Mouse (Mus musculus) cerebellum, adult 2 months (tissue): ENCODE measurements around the gene Uspl1. TPM values are rescaled to one million over a fixed set of nuclear protein-coding genes. Genes with fewer than 3 reads are reported as not detected.

Experiments used
- DNase-seq, 2 experiments: peaks; one replicate each; pipeline ENCODE4 v3.0.0; 2021
- H3K27ac ChIP-seq: fragments of 200-500 bp; 2 replicates; pipeline ENCODE4 v1.5.1; 2012; ENCODE audit warnings: low read length, control low read depth, inconsistent platforms; ENCODE audit not compliant: insufficient read depth
- H3K27me3 ChIP-seq: fragments of 200-500 bp; 2 replicates; pipeline ENCODE4 v1.6.1; 2012; ENCODE audit warnings: inconsistent platforms, mild to moderate bottlenecking, low read length, moderate library complexity; ENCODE audit not compliant: control insufficient read depth, insufficient read depth
- H3K4me1 ChIP-seq: fragments of 200-500 bp; 2 replicates; pipeline ENCODE4 v1.6.1; 2011; ENCODE audit warnings: low read length; ENCODE audit not compliant: control insufficient read depth, insufficient read depth
- H3K4me3 ChIP-seq: fragments of 200-500 bp; replicated peaks from 2 replicates; pipeline ENCODE3; 2011; ENCODE audit warnings: mild to moderate bottlenecking, low read depth, low read length, control low read depth; ENCODE audit not compliant: insufficient read depth
- CTCF ChIP-seq: fragments of 200-500 bp; IDR thresholded peaks from 2 replicates; pipeline ENCODE4 v1.5.1; 2011; ENCODE audit warnings: low read depth, mild to moderate bottlenecking, control low read depth, low read length, moderate library complexity, borderline replicate concordance; ENCODE audit not compliant: insufficient read depth
- POLR2A ChIP-seq: fragments of 200-500 bp; IDR thresholded peaks from 2 replicates; pipeline ENCODE4 v1.6.1; 2011; ENCODE audit warnings: low read length, control low read depth, borderline replicate concordance; ENCODE audit not compliant: insufficient read depth
- WGBS: fragments of 180-500 bp; shearing (Covaris S2); methylation state at CpG from one replicate; pipeline ENCODE4 v1.1.7; 2018; 5-methylcytosine and 5-hydroxymethylcytosine counted together
- polyA plus RNA-seq: library from polyadenylated mRNA; depleted of rRNA; stranded (reverse); fragments of >200 nt; gene quantifications from 2 replicates; pipeline ENCODE4 v1.2.3, GENCODE M21; 2012

Gene Uspl1
- polyA plus RNA-seq, 1 experiment = 29.8 TPM

GRCm38 (mm10) chr5:149184844-149185186 is 665 bp downstream of the Uspl1 start:
- H3K27me3 ChIP-seq = no peaks in the 10 kb centered on the region
- DNase-seq = no peak
- H3K4me3 ChIP-seq = peak overlapping the region; percentile 90
- under 1% methylated on average over 20 of the region's 20 CpGs for WGBS
- TF ChIP-seq POLR2A (no peak), CTCF (no peak)
- no peaks in the 10 kb centered on the region for H3K4me1 ChIP-seq
- H3K27ac ChIP-seq = peak overlapping the region; percentile 84

DNA sequence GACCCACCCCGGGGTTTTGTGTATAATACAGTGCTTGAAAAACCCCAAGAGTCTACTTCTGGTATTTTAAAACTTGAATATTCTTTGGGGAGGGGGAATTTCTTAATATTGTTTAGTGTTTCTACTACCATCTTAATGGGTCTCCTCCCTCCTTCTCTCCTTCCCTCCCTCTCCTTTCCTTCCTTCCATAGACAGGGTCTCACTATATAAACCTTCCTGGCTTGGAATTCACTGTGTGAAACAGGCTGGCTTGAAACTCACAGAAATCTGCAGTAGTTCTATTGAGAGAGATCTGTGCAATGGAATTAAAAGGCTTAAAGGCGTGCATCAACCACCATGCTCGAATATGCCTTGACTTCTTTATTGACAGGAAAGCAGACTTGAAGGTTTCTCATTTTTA is 1.7 kb downstream of the Uspl1 start:
- no peaks in the 10 kb centered on the region for H3K27me3 ChIP-seq
- no peak overlapping the region for H3K4me3 ChIP-seq
- H3K27ac ChIP-seq = no peak overlapping the region
- no peak for DNase-seq
- WGBS = 56% methylated on average over 3 of the region's 3 CpGs
- TF ChIP-seq POLR2A (no peak), CTCF (no peak)
- no peaks in the 10 kb centered on the region for H3K4me1 ChIP-seq

- H3K27ac ChIP-seq = no peak overlapping the region
- WGBS = 98% methylated on average over 1 of the region's 1 CpGs
- no peak for TF ChIP-seq POLR2A
- TF ChIP-seq CTCF = no peak
- DNase-seq = no peak
- H3K4me3 ChIP-seq = no peak overlapping the region
- no peaks in the 10 kb centered on the region for H3K27me3 ChIP-seq
- H3K4me1 ChIP-seq = no peaks in the 10 kb centered on the region; the same call in 1 of the 2 replicates
These were observed 6.0 kb downstream of the Uspl1 start for GRCm38 (mm10) chr5:149190160-149190559.

GRCm38 (mm10) chr5:149196611-149197010 is 12.5 kb downstream of the Uspl1 start:
- WGBS = 5% methylated on average over 1 of the region's 1 CpGs
- Histone ChIP-seq H3K4me1 (no peaks in the 10 kb centered on the region; the same call in none of the 2 replicates), H3K4me3 (no peak overlapping the region), H3K27ac (no peak overlapping the region), H3K27me3 (no peaks in the 10 kb centered on the region)
- no peak for TF ChIP-seq CTCF
- no peak for TF ChIP-seq POLR2A
- no peak for DNase-seq

- Histone ChIP-seq H3K4me1 (no peaks in the 10 kb centered on the region; the same call in none of the 2 replicates), H3K4me3 (no peak overlapping the region), H3K27me3 (no peaks in the 10 kb centered on the region), H3K27ac (no peak overlapping the region)
- TF ChIP-seq CTCF = no peak
- TF ChIP-seq POLR2A = no peak
- DNase-seq = no peak
- 85% methylated on average over 1 of the region's 1 CpGs for whole genome bisulfite sequencing
These were observed 14.6 kb downstream of the Uspl1 start for GRCm38 (mm10) chr5:149198782-149199181.

DNA sequence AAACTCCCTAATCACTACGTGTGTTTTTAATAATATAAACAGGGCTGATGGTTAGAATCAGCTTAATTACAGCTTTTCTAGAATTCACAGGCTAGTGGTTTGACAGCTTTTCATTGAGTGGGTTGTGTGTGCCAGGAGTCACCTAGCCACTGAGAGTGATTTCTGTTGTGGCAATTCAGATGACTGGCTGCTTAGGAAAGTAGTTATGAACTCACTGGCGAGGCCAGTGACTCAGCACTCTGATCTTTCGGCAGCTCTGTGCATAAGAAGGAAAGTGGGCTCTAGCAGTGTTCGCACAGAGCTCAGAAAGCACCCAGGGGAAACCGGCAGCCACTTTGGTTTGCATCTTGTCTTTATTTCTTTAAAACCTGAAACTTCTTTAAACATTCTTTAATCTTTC is 18.8 kb downstream of the Uspl1 start:
- no peak overlapping the region for H3K4me3 ChIP-seq
- WGBS = 82% methylated on average over 5 of the region's 5 CpGs
- no peak for DNase-seq
- no peaks in the 10 kb centered on the region for H3K27me3 ChIP-seq
- TF ChIP-seq POLR2A = no peak
- no peak overlapping the region for H3K27ac ChIP-seq
- 0 out of 2 replicates have a peak, but pooled peaks cover 2% of the 10 kb centered on the region for H3K4me1 ChIP-seq

DNA sequence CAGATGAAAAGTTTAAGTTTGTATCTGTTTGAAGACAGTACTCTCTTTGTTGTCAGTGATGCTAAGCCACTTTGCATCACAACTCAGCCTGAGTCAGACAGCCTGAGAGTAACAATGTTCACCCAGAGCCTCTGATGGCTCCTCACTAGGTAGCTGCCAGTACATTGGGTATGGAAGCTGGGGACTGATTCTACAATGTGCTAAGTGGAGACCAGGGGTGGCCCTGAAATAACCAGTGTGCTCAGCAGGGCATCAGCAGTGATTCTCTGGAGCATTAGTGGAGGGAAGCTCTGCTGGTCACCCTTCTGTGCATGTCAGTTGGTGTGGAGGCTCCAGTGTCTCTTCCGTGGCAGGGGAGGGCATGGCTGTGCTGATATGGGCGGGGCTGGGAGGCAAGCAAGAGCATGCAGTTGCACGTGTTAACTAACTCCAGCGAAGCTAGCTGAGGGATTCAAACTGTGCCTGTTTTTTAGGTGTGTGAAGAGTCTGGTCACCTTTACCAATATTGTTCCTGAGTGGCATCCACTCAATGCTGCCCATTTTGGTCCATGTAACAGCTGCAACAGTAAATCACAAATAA is 19.7 kb downstream of the Uspl1 start:
- 78% methylated on average over 4 of the region's 4 CpGs for WGBS
- no peak for DNase-seq
- Histone ChIP-seq H3K4me1 (0 out of 2 replicates have a peak, but pooled peaks cover 2% of the 10 kb centered on the region), H3K4me3 (no peak overlapping the region), H3K27ac (no peak overlapping the region), H3K27me3 (no peaks in the 10 kb centered on the region)
- TF ChIP-seq CTCF (no peak), POLR2A (no peak)

DNA sequence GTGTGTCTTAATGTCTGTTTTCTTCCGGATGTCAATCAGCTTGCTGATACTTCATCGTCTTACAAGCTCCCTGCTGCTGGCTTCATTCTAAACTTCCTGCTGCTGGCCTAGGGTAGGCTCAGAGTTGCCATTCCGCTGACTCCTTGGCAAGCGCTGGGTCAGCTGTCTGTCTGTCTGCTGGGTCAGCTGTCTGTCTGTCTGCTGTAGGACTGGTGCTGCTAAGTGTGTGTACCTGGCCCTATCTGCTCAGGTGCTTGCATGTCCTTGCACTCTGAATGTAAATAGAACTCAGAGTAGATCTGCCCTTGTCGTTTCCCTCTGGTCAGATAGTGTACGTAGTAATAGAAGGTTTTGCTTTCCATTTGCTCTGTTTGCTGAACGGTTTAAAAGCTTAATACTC is 20.7 kb downstream of the Uspl1 start:
- Histone ChIP-seq H3K27ac (no peak overlapping the region), H3K4me1 (0 out of 2 replicates have a peak, but pooled peaks cover 2% of the 10 kb centered on the region), H3K4me3 (no peak overlapping the region), H3K27me3 (no peaks in the 10 kb centered on the region)
- no peak for TF ChIP-seq CTCF
- TF ChIP-seq POLR2A = no peak
- DNase-seq = no peak
- WGBS = 86% methylated on average over 7 of the region's 7 CpGs
